Comparison of ENCODE assay signal across 8 mouse cellular contexts in genomic region chr12:69908511-69908900, GRCm38 (mm10). TPM values are rescaled to one million over a fixed set of nuclear protein-coding genes. Genes with fewer than 3 reads are reported as not detected.
DNase-seq lines count a peak whose midpoint lies in the region; ATAC-seq lines count a peak whose summit lies in the region.

No protein-coding gene starts in this region.

- H3K4me1 ChIP-seq in heart, embryonic 10.5 days: peaks cover 13% of the 10 kb centered on the region
- no peaks in the 10 kb centered on the region for H3K4me1 ChIP-seq in hindbrain, embryonic 11.5 days (replicated peaks; ENCODE audit: control insufficient read depth, insufficient read depth, low read length)

- DNase-seq in heart, embryonic 10.5 days (ENCODE audit: low spot score): no peak
- DNase-seq in heart, postnatal 4 days: no peak
- peak; percentile 75 to 82 for DNase-seq in cerebellum, postnatal 36 days
- DNase-seq in hindbrain, embryonic 11.5 days (ENCODE audit: low spot score): no peak
- DNase-seq in left cerebral cortex, postnatal 4 days: peak; percentile 73
- DNase-seq in retina, embryonic 14.5 days (ENCODE audit: low spot score): peak; percentile 63
- DNase-seq in thymus, postnatal 25 days: no peak
- no peak for DNase-seq in thymus, postnatal 14 days

- peak overlapping the region; percentile 85 for H3K9ac ChIP-seq in hindbrain, embryonic 11.5 days (ENCODE audit: low read depth, low read length)

- H3K4me3 ChIP-seq in heart, embryonic 10.5 days: peak overlapping the region; percentile 52
- peak overlapping the region; percentile 61 for H3K4me3 ChIP-seq in hindbrain, embryonic 11.5 days (ENCODE audit: low read depth, low read length)

- intact Hi-C loops in left cerebral cortex, postnatal 4 days (cut with DNase I): no loop called here

- no peaks in the 10 kb centered on the region for H3K36me3 ChIP-seq in heart, embryonic 10.5 days
- H3K36me3 ChIP-seq in hindbrain, embryonic 11.5 days (ENCODE audit: control insufficient read depth, insufficient read depth, low read length): no peaks in the 10 kb centered on the region

- peak overlapping the region; percentile 62 for H3K4me2 ChIP-seq in hindbrain, embryonic 11.5 days (replicated peaks; ENCODE audit: low read depth, low read length)

- peak; percentile 62 for ATAC-seq in hindbrain, embryonic 11.5 days (ENCODE audit: low FRiP score)

- 31% methylated on average over 19 of the region's 19 CpGs for WGBS in heart, embryonic 10.5 days
- 21% methylated on average over 19 of the region's 19 CpGs for WGBS in hindbrain, embryonic 11.5 days

- H3K9me3 ChIP-seq in heart, embryonic 10.5 days: no peaks in the 10 kb centered on the region
- H3K9me3 ChIP-seq in hindbrain, embryonic 11.5 days (ENCODE audit: control insufficient read depth, low read length): no peaks in the 10 kb centered on the region

- H3K27ac ChIP-seq in heart, embryonic 10.5 days: no peak overlapping the region; the same call in 1 of the 2 replicates
- H3K27ac ChIP-seq in hindbrain, embryonic 11.5 days (ENCODE audit: low read depth, low read length): peak overlapping the region; percentile 94

- H3K27me3 ChIP-seq in heart, embryonic 10.5 days (ENCODE audit: insufficient read depth, poor library complexity, severe bottlenecking): no peaks in the 10 kb centered on the region
- H3K27me3 ChIP-seq in hindbrain, embryonic 11.5 days (ENCODE audit: control insufficient read depth, insufficient read depth, low read length): no peaks in the 10 kb centered on the region

RNA-seq across cellular contexts. Expression of gene Map4k5, which starts 15.5 kb away (rescaled TPM):
- polyA plus RNA-seq in heart, embryonic 10.5 days (2016; fragmentation: Nextera tagmentation; extraction: Ambion mirVana): 32.3 and 33.7 TPM in 2 replicates
- 10 to 100 TPM; 41.9 to 44.7 TPM for total RNA-seq in heart, postnatal 4 days (2021)
- polyA plus RNA-seq in hindbrain, embryonic 11.5 days (2014; fragmentation: Nextera tagmentation; extraction: Ambion mirVana): 37.9 and 38.4 TPM in 2 replicates
- 10 to 100 TPM; 48.6 to 57.3 TPM for total RNA-seq in left cerebral cortex, postnatal 4 days (2021)

RNA-seq across cellular contexts. Expression of gene Atl1, which starts 16.1 kb away (rescaled TPM):
- polyA plus RNA-seq in heart, embryonic 10.5 days (2016; fragmentation: Nextera tagmentation; extraction: Ambion mirVana): 5.5 and 6.5 TPM in 2 replicates
- 10 to 100 TPM; 10.1 to 11.0 TPM for total RNA-seq in heart, postnatal 4 days (2021)
- polyA plus RNA-seq in hindbrain, embryonic 11.5 days (2014; fragmentation: Nextera tagmentation; extraction: Ambion mirVana): 54.7 and 59.5 TPM in 2 replicates
- total RNA-seq in left cerebral cortex, postnatal 4 days (2021): 100 to 1,000 TPM; 168 to 187 TPM

Comparison
In these comparisons a context has a peak if more than half of its experiments do, and no peak if none do; other contexts are left out.
1. DNase-seq: peak in cerebellum, postnatal 36 days (2 of 2), left cerebral cortex, postnatal 4 days (single experiment) and retina, embryonic 14.5 days (single experiment); none in heart, embryonic 10.5 days (single experiment), heart, postnatal 4 days (single experiment), hindbrain, embryonic 11.5 days (single experiment), thymus, postnatal 25 days (single experiment) and thymus, postnatal 14 days (single experiment).
2. RNA of gene Atl1, which starts 16.1 kb away (total RNA-seq): 168 to 187 TPM in left cerebral cortex, postnatal 4 days; 10.1 to 11.0 TPM in heart, postnatal 4 days; every median in the first group is over 10 times any median in the second.